Mouse (Mus musculus) heart, embryonic 13.5 days (tissue): ENCODE data around the gene Creld1. TPM values are rescaled to one million over a fixed set of nuclear protein-coding genes. Genes with fewer than 3 reads are reported as not detected.

ENCODE experiments used
- ATAC-seq: fragments of 200-750 bp; cut with Nextera tagmentation; 2 replicates; pipeline ENCODE4 v1.8.0; 2017; ENCODE audit warnings: moderate TSS enrichment; ENCODE audit not compliant: insufficient number of reproducible peaks, low FRiP score, low TSS enrichment; ENCODE audit errors: extremely low read depth
- H3K27ac ChIP-seq: fragments of 300-500 bp; sonication (generic); replicated peaks from 2 replicates; pipeline ENCODE4 v1.5.1; 2015; ENCODE audit warnings: moderate library complexity, mild to moderate bottlenecking, inconsistent platforms
- H3K27me3 ChIP-seq: fragments of 300-500 bp; sonication (generic); replicated peaks from 2 replicates; pipeline ENCODE4 v1.6.1; 2015; ENCODE audit warnings: mild to moderate bottlenecking, inconsistent platforms
- H3K36me3 ChIP-seq: fragments of 300-500 bp; sonication (generic); 2 replicates; pipeline ENCODE4 v1.6.1; 2015; ENCODE audit warnings: mild to moderate bottlenecking, inconsistent platforms
- H3K4me1 ChIP-seq: fragments of 300-500 bp; sonication (generic); 2 replicates; pipeline ENCODE4 v1.6.1; 2015; ENCODE audit warnings: inconsistent platforms
- H3K4me2 ChIP-seq: fragments of 300-500 bp; sonication (generic); 2 replicates; pipeline ENCODE4 v1.6.1; 2015; ENCODE audit warnings: inconsistent platforms, mild to moderate bottlenecking, moderate library complexity
- H3K4me3 ChIP-seq: fragments of 300-500 bp; sonication (generic); 2 replicates; pipeline ENCODE4 v1.5.1; 2015; ENCODE audit warnings: moderate library complexity, mild to moderate bottlenecking, inconsistent platforms
- H3K9ac ChIP-seq: fragments of 300-500 bp; sonication (generic); 2 replicates; pipeline ENCODE4 v1.6.1; 2015; ENCODE audit warnings: inconsistent platforms, mild to moderate bottlenecking, moderate library complexity
- H3K9me3 ChIP-seq: fragments of 300-500 bp; sonication (generic); 2 replicates; pipeline ENCODE4 v1.6.1; 2016; ENCODE audit warnings: inconsistent platforms
- WGBS: fragments of 180-500 bp; shearing (Covaris S2); methylation state at CpG from one replicate; pipeline ENCODE4 v1.1.7; 2015; ENCODE audit warnings: mixed read lengths; 5-methylcytosine and 5-hydroxymethylcytosine counted together
- polyA plus RNA-seq: library from polyadenylated mRNA; unstranded; fragments of >200 nt; fragmentation: Nextera tagmentation; extraction: Ambion mirVana; gene quantifications from 2 replicates; pipeline ENCODE4 v1.2.1, GENCODE M21; 2015

Creld1 gene
- polyA plus RNA-seq, 1 experiment from 2014 or later: 37.6 TPM

GRCm38 (mm10) chr6:113489410-113489809, 6.3 kb downstream of the Creld1 start:
- H3K4me3 ChIP-seq: no peak overlapping the region
- no peak overlapping the region for H3K9ac ChIP-seq
- peaks cover 64% of the 10 kb centered on the region for H3K36me3 ChIP-seq
- ATAC-seq: no peak
- H3K9me3 ChIP-seq: no peaks in the 10 kb centered on the region
- peaks cover 12% of the 10 kb centered on the region for H3K4me1 ChIP-seq
- WGBS: 91% methylated on average over 14 of the region's 14 CpGs
- H3K4me2 ChIP-seq: no peak overlapping the region
- no peak overlapping the region for H3K27ac ChIP-seq
- H3K27me3 ChIP-seq: 0 out of 2 replicates have a peak, but pooled peaks cover 5% of the 10 kb centered on the region

- Histone ChIP-seq H3K9me3 (no peaks in the 10 kb centered on the region), H3K4me2 (no peak overlapping the region), H3K4me1 (peaks cover 18% of the 10 kb centered on the region), H3K36me3 (peaks cover 53% of the 10 kb centered on the region), H3K27me3 (peaks cover 33% of the 10 kb centered on the region), H3K4me3 (no peak overlapping the region), H3K27ac (no peak overlapping the region), H3K9ac (no peak overlapping the region)
- no peak for ATAC-seq
- WGBS: 64% methylated on average over 24 of the region's 24 CpGs
Measured at GRCm38 (mm10) chr6:113492101-113492864, 9.2 kb downstream of the Creld1 start.

- H3K9me3 ChIP-seq: no peaks in the 10 kb centered on the region
- H3K9ac ChIP-seq: peak overlapping the region; percentile 78
- H3K4me3 ChIP-seq: peak overlapping the region; percentile 56
- H3K4me1 ChIP-seq: peaks cover 18% of the 10 kb centered on the region
- WGBS: 1% methylated on average over 54 of the region's 54 CpGs
- ATAC-seq: peak; percentile 72
- peak overlapping the region; percentile 64 for H3K27ac ChIP-seq
- H3K4me2 ChIP-seq: peak overlapping the region; percentile 79
- H3K36me3 ChIP-seq: peaks cover 38% of the 10 kb centered on the region
- H3K27me3 ChIP-seq: peaks cover 46% of the 10 kb centered on the region
Measured at GRCm38 (mm10) chr6:113494258-113494788, 11.2 kb downstream of the Creld1 start.

GRCm38 (mm10) chr6:113495071-113495675, 12.1 kb downstream of the Creld1 start:
- peak overlapping the region; percentile 78 for H3K9ac ChIP-seq
- peak overlapping the region; percentile 79 for H3K4me2 ChIP-seq
- peaks cover 30% of the 10 kb centered on the region for H3K36me3 ChIP-seq
- peak overlapping the region; percentile 56 for H3K4me3 ChIP-seq
- ATAC-seq: no peak
- 22% methylated on average over 28 of the region's 28 CpGs for WGBS
- H3K4me1 ChIP-seq: peaks cover 18% of the 10 kb centered on the region
- H3K27ac ChIP-seq: no peak overlapping the region
- peaks cover 55% of the 10 kb centered on the region for H3K27me3 ChIP-seq
- no peaks in the 10 kb centered on the region for H3K9me3 ChIP-seq

GRCm38 (mm10) chr6:113499346-113499745, 16.2 kb downstream of the Creld1 start:
- H3K36me3 ChIP-seq: no peaks in the 10 kb centered on the region
- no peak overlapping the region for H3K4me2 ChIP-seq
- WGBS: 61% methylated on average over 6 of the region's 6 CpGs
- H3K27me3 ChIP-seq: peaks cover 85% of the 10 kb centered on the region
- H3K9me3 ChIP-seq: 0 out of 2 replicates have a peak, but pooled peaks cover 9% of the 10 kb centered on the region
- H3K27ac ChIP-seq: no peak overlapping the region
- no peak overlapping the region for H3K9ac ChIP-seq
- no peak overlapping the region for H3K4me3 ChIP-seq
- peaks cover 21% of the 10 kb centered on the region for H3K4me1 ChIP-seq
- ATAC-seq: no peak

GRCm38 (mm10) chr6:113501388-113502084, 18.4 kb downstream of the Creld1 start, which contains the start of gene Prrt3:
Gene Prrt3 (minus strand): TSS chr6:113501931.
- H3K36me3 ChIP-seq: no peaks in the 10 kb centered on the region
- peaks cover 63% of the 10 kb centered on the region for H3K27me3 ChIP-seq
- peaks cover 5% of the 10 kb centered on the region; the same call in 1 of the 2 replicates for H3K4me1 ChIP-seq
- WGBS: 3% methylated on average over 31 of the region's 32 CpGs
- H3K4me2 ChIP-seq: peak within 1 kb of the TSS; percentile 64
- H3K4me3 ChIP-seq: peak within 1 kb of the TSS; percentile 44
- H3K27ac ChIP-seq: no peak within 1 kb of the TSS
- H3K9me3 ChIP-seq: 0 out of 2 replicates have a peak, but pooled peaks cover 9% of the 10 kb centered on the region
- peak within 1 kb of the TSS; percentile 63 for H3K9ac ChIP-seq
- no peak for ATAC-seq

GRCm38 (mm10) chr6:113502801-113503200, 19.7 kb downstream of the Creld1 start:
- Histone ChIP-seq H3K4me1 (peaks cover 5% of the 10 kb centered on the region; the same call in 1 of the 2 replicates), H3K36me3 (no peaks in the 10 kb centered on the region), H3K4me3 (no peak overlapping the region), H3K9ac (no peak overlapping the region), H3K4me2 (no peak overlapping the region), H3K27me3 (peaks cover 51% of the 10 kb centered on the region), H3K27ac (no peak overlapping the region), H3K9me3 (0 out of 2 replicates have a peak, but pooled peaks cover 9% of the 10 kb centered on the region)
- ATAC-seq: no peak
- WGBS: 51% methylated on average over 2 of the region's 2 CpGs

GRCm38 (mm10) chr6:113505689-113506088, 22.6 kb downstream of the Creld1 start:
- Histone ChIP-seq H3K9me3 (0 out of 2 replicates have a peak, but pooled peaks cover 9% of the 10 kb centered on the region), H3K27ac (no peak overlapping the region), H3K4me3 (no peak overlapping the region), H3K36me3 (no peaks in the 10 kb centered on the region), H3K27me3 (peaks cover 29% of the 10 kb centered on the region), H3K4me2 (no peak overlapping the region), H3K9ac (no peak overlapping the region), H3K4me1 (peaks cover 10% of the 10 kb centered on the region; the same call in 1 of the 2 replicates)
- 78% methylated on average over 1 of the region's 1 CpGs for WGBS
- no peak for ATAC-seq

- Histone ChIP-seq H3K9me3 (0 out of 2 replicates have a peak, but pooled peaks cover 9% of the 10 kb centered on the region), H3K27ac (no peak overlapping the region), H3K4me2 (no peak overlapping the region), H3K27me3 (peaks cover 14% of the 10 kb centered on the region), H3K36me3 (peaks cover 6% of the 10 kb centered on the region), H3K4me3 (no peak overlapping the region), H3K9ac (no peak overlapping the region), H3K4me1 (peaks cover 5% of the 10 kb centered on the region; the same call in 1 of the 2 replicates)
- ATAC-seq: no peak
Measured at GRCm38 (mm10) chr6:113507130-113507529, 24.0 kb downstream of the Creld1 start.

GRCm38 (mm10) chr6:113508272-113508946, 25.3 kb downstream of the Creld1 start:
- Histone ChIP-seq H3K4me1 (peaks cover 5% of the 10 kb centered on the region; the same call in 1 of the 2 replicates), H3K4me2 (no peak overlapping the region), H3K27me3 (peaks cover 2% of the 10 kb centered on the region; the same call in 1 of the 2 replicates), H3K36me3 (peaks cover 16% of the 10 kb centered on the region), H3K9ac (no peak overlapping the region), H3K27ac (no peak overlapping the region), H3K9me3 (no peaks in the 10 kb centered on the region), H3K4me3 (no peak overlapping the region)
- no peak; the same call in 1 of the 2 replicates for ATAC-seq
- WGBS: 46% methylated on average over 7 of the region's 7 CpGs
